Mouse (Mus musculus) embryonic fibroblast, embryonic 13.5 days (primary cell): Measurements from ENCODE around the gene Cd63.

Source experiments
- CTCF ChIP-seq: IDR thresholded peaks from 2 replicates; pipeline ENCODE4 v1.5.1; 2011; ENCODE audit warnings: mild to moderate bottlenecking, control low read depth, low read length, moderate library complexity, borderline replicate concordance; ENCODE audit not compliant: insufficient read depth
- POLR2A ChIP-seq: IDR thresholded peaks from 2 replicates; pipeline ENCODE4 v1.6.1; 2011; ENCODE audit warnings: low read depth, mild to moderate bottlenecking, control low read depth, low read length, moderate library complexity

DNA sequence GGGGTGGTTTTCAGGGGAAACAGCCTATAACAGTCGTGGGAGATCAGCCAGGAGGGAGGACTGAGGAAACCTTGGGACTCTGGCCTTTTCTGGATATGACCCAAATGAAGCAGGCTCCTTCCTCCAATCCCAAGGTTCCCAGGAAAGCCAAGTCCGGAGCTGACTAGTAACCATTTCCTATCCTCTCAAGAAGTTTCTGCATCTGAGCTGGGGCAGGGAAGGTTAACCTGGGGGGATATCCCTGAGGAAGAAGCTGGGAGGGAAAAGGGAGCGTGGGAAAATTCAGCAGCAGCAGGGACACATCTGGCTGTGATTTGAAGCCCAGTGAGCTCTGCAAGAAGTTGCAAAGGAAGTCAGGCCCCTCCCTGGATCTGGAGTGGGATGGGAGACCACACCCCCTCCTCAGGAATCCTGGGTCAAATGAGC, 20.0 kb downstream of the Cd63 start:
- no peak for TF ChIP-seq CTCF
- no peak for TF ChIP-seq POLR2A
